Mouse (Mus musculus) kidney, embryonic 16.5 days (tissue): Measurements from ENCODE around the gene Gabrb1. TPM values are rescaled to one million over a fixed set of nuclear protein-coding genes. Genes with fewer than 3 reads are reported as not detected.
A peak's percentile ranks its signal among the peaks of the same experiment; 100 is the strongest.

Experiments used
- ATAC-seq: fragments of 200-750 bp; cut with Nextera tagmentation; 2 replicates; pipeline ENCODE4 v1.8.0; 2017; ENCODE audit warnings: moderate TSS enrichment; ENCODE audit not compliant: low FRiP score, low TSS enrichment
- H3K27ac ChIP-seq: fragments of 300-500 bp; sonication (generic); 2 replicates; pipeline ENCODE4 v1.5.1; 2014; ENCODE audit warnings: low read length
- H3K27me3 ChIP-seq: fragments of 300-500 bp; sonication (generic); 2 replicates; pipeline ENCODE4 v1.6.1; 2014; ENCODE audit warnings: low read length, control low read depth, mixed read lengths; ENCODE audit not compliant: insufficient read depth
- H3K36me3 ChIP-seq: fragments of 300-500 bp; sonication (generic); 2 replicates; pipeline ENCODE4 v1.6.1; 2014; ENCODE audit warnings: low read length, control low read depth, mixed read lengths; ENCODE audit not compliant: insufficient read depth
- H3K4me1 ChIP-seq: fragments of 300-500 bp; sonication (generic); 2 replicates; pipeline ENCODE4 v1.6.1; 2014; ENCODE audit warnings: low read length, control low read depth, mixed read lengths; ENCODE audit not compliant: insufficient read depth
- H3K4me2 ChIP-seq: fragments of 300-500 bp; sonication (generic); replicated peaks from 2 replicates; pipeline ENCODE4 v1.6.1; 2014; ENCODE audit warnings: low read depth, low read length
- H3K4me3 ChIP-seq: fragments of 300-500 bp; sonication (generic); 2 replicates; pipeline ENCODE4 v1.5.1; 2014; ENCODE audit warnings: mild to moderate bottlenecking, low read length
- H3K9ac ChIP-seq: fragments of 300-500 bp; sonication (generic); replicated peaks from 2 replicates; pipeline ENCODE4 v1.6.1; 2014; ENCODE audit warnings: low read length
- H3K9me3 ChIP-seq: fragments of 300-500 bp; sonication (generic); 2 replicates; pipeline ENCODE4 v1.6.1; 2016; ENCODE audit warnings: low read length, control low read depth
- WGBS: fragments of 180-500 bp; shearing (Covaris S2); extraction: QIAGEN DNeasy Blood & Tissue Kit; methylation state at CpG from one replicate; pipeline ENCODE4 v1.1.7; 2014; 5-methylcytosine and 5-hydroxymethylcytosine counted together
- polyA plus RNA-seq: library from polyadenylated mRNA; unstranded; fragments of >200 nt; fragmentation: Nextera tagmentation; extraction: Ambion mirVana; gene quantifications from 2 replicates; pipeline ENCODE4 v1.2.1, GENCODE M21; 2015

Gene Gabrb1
- 0.29 and 0.39 TPM in 2 replicates for polyA plus RNA-seq

DNA sequence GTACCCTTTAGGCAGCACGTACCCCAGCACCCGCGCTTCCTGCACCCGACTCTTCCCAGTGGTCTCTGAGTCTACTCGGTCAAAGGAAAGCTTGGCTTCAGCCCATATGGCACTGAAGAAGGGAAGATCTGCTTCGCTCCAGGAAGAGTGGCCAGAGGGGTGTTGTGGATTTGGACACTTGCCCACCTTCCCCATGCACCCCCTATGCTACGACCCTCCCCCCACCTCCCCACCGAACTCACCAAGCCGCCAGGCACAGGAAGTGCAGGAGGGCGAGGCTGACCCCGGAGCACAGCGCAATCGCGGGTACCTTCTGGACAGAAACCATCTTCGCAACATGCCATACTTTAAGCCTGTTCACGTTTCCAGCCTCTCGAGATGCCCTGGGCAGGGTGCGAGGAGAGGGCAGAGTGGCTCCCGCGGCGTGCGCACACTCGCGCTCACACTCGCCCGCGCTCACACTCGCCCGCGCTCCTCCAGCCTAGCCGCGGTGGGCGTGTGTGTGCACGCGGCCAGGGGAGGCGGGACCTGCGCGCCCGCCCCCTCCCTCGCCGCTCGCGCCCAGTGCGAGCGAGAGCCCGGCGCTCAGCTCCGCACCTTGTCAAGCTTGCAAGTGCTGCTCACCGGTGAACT lies at the start of gene Gabrb1:
TSS of gene Gabrb1 (plus strand) at position 632 of the 633 bp plus-strand sequence.
- Histone ChIP-seq H3K27ac (no peak within 1 kb of the TSS), H3K36me3 (no peaks in the 10 kb centered on the region), H3K27me3 (peaks cover 14% of the 10 kb centered on the region; the same call in 1 of the 2 replicates), H3K4me2 (peak within 1 kb of the TSS; percentile 95), H3K9me3 (no peaks in the 10 kb centered on the region), H3K4me1 (peaks cover 10% of the 10 kb centered on the region), H3K9ac (peak within 1 kb of the TSS; percentile 47), H3K4me3 (peak within 1 kb of the TSS; percentile 63)
- WGBS = under 1% methylated on average over 48 of the region's 49 CpGs
- ATAC-seq = peak; percentile 93

DNA sequence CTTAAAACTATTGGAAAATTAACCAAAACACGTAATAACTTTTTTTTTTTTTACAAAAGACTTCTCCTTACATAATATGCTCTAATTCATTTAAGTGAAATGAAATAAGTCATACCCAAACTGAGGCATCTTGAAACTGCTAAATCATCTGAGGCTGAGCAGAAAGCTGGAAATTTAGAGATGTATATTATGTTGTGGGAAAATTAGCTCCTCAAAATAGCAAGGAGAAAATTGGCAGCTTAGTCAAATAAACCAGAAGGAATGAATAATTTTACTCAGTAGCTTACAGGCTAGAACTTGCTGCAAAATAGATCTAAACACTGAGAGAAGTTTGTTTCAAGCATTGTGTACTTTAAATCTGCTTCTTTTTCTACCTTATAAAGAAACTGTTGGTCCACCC lies 49.2 kb upstream of the Gabrb1 start:
- H3K9ac ChIP-seq = no peak overlapping the region
- no peaks in the 10 kb centered on the region for H3K9me3 ChIP-seq
- H3K36me3 ChIP-seq = no peaks in the 10 kb centered on the region
- no peak overlapping the region for H3K4me3 ChIP-seq
- ATAC-seq = no peak
- WGBS = 83% methylated on average over 1 of the region's 1 CpGs
- no peak overlapping the region for H3K27ac ChIP-seq
- no peak overlapping the region for H3K4me2 ChIP-seq
- H3K4me1 ChIP-seq = peaks cover 3% of the 10 kb centered on the region; the same call in 1 of the 2 replicates
- H3K27me3 ChIP-seq = no peaks in the 10 kb centered on the region

DNA sequence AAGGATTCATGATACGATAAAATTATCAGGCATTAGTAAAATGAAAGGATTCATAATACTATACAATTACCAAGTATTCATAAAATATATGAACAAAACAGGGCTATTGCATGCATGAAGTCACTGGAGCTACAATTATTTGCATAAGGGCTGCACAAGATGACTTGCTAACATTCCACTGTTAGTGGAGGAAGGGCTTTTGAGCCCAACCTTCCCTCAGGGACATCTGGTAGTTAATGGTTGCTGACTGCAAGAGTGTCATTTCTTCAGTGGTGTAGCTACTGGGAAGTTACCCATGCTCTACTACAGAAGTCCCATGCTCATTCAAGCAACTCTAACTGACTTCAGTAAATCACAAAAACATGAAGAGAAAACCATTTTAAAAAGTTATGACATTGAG lies 43.6 kb upstream of the Gabrb1 start:
- 95% methylated on average over 1 of the region's 1 CpGs for WGBS
- H3K4me2 ChIP-seq = no peak overlapping the region
- no peak for ATAC-seq

DNA sequence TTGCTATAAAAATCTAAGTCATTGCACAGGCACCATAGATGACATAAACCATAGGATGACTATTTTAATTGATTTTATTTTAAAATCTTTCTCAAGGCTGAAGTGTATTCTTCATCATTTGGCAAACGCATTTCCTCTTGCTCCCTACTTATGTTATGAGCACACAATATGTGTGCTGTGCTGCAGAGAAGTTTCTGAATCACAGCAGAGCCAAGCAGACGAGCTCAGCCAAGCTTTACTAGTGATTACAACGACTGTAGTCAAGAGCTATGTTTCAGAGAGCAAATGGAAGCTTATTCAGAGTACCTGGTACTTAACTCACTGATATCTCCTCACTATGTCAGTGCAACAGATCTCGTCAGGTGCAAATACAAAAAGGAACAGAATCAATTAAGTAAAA lies 41.2 kb upstream of the Gabrb1 start:
- H3K4me1 ChIP-seq = no peaks in the 10 kb centered on the region
- no peak overlapping the region for H3K4me3 ChIP-seq
- WGBS = 62% methylated on average over 4 of the region's 4 CpGs

More for the DNA sequence above, 43.6 kb upstream of the Gabrb1 start:
- Histone ChIP-seq H3K9me3 (no peaks in the 10 kb centered on the region), H3K4me3 (no peak overlapping the region), H3K9ac (no peak overlapping the region), H3K27me3 (no peaks in the 10 kb centered on the region), H3K4me1 (no peaks in the 10 kb centered on the region), H3K36me3 (no peaks in the 10 kb centered on the region), H3K27ac (no peak overlapping the region)

DNA sequence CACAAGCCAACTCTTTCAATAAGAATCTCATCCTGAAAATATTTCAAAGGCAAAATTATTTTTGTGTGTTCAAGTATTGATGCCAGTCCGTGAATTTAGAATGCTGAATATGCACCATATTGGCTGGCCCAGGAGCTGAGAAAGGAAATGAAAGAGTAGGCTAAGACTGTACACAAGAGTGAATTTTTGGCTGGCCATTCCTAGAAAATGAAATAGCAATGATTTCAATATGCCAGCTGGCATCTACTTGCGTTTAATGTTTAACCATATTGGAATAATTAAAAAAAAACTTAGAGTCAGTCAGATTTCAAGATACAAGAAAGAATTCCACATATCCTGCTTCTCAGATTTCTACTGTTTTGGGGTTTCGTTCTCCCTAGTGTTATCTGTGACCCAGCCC lies 30.1 kb upstream of the Gabrb1 start:
- Histone ChIP-seq H3K27ac (no peak overlapping the region), H3K4me3 (no peak overlapping the region), H3K9ac (no peak overlapping the region), H3K9me3 (no peaks in the 10 kb centered on the region), H3K4me1 (no peaks in the 10 kb centered on the region), H3K36me3 (no peaks in the 10 kb centered on the region), H3K27me3 (no peaks in the 10 kb centered on the region), H3K4me2 (no peak overlapping the region)
- 88% methylated on average over 3 of the region's 3 CpGs for WGBS
- ATAC-seq = no peak

More for the DNA sequence above, 41.2 kb upstream of the Gabrb1 start:
- Histone ChIP-seq H3K9me3 (no peaks in the 10 kb centered on the region), H3K27me3 (no peaks in the 10 kb centered on the region), H3K4me2 (no peak overlapping the region), H3K27ac (no peak overlapping the region), H3K36me3 (no peaks in the 10 kb centered on the region), H3K9ac (no peak overlapping the region)
- no peak for ATAC-seq

DNA sequence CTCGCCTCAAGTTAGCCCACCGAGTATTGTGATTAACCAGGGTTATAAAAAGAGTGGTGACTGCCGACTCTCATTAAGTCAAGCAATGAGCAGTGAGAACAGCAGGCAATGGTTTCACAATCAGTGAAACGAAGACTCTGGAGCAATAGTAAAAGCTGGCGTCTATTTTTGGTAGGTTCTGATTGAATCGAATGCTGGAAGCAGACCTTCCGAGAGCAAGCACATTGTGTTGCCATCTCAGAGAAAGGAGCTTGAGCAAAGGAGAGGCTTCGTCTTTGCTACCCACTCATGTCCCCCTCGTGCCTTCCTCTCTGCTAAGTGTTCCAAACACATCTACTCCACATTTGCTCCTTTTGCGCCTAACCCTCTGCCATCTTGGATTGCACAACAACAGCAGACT lies 18.1 kb upstream of the Gabrb1 start:
- Histone ChIP-seq H3K9me3 (no peaks in the 10 kb centered on the region), H3K4me1 (no peaks in the 10 kb centered on the region), H3K9ac (no peak overlapping the region), H3K4me3 (no peak overlapping the region), H3K27me3 (no peaks in the 10 kb centered on the region), H3K27ac (no peak overlapping the region), H3K4me2 (no peak overlapping the region), H3K36me3 (no peaks in the 10 kb centered on the region)
- no peak for ATAC-seq
- WGBS = 68% methylated on average over 10 of the region's 10 CpGs

DNA sequence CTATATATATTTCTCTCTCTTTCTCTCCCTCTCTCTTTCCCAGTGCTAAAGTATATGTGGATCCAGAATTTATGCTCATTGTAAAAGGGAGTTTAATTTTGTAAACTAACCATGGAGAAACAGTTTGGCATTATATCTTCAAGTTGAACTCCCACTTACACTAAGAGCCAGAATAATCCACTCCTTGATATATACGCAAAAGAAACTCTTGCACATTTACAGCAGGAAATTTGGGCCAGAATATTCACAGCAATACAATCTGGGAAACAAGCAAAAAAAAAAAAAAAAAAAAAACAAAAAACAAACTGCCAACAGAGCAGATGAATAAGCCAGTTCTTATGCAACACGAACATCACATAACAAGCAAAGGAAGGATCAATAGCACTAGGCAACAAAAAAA lies 9.8 kb upstream of the Gabrb1 start:
- H3K36me3 ChIP-seq = no peaks in the 10 kb centered on the region
- H3K4me1 ChIP-seq = no peaks in the 10 kb centered on the region
- no peaks in the 10 kb centered on the region for H3K27me3 ChIP-seq
- 82% methylated on average over 2 of the region's 2 CpGs for WGBS
- H3K27ac ChIP-seq = no peak overlapping the region
- no peaks in the 10 kb centered on the region for H3K9me3 ChIP-seq
- no peak for ATAC-seq
- H3K4me2 ChIP-seq = no peak overlapping the region
- H3K4me3 ChIP-seq = no peak overlapping the region
- no peak overlapping the region for H3K9ac ChIP-seq

DNA sequence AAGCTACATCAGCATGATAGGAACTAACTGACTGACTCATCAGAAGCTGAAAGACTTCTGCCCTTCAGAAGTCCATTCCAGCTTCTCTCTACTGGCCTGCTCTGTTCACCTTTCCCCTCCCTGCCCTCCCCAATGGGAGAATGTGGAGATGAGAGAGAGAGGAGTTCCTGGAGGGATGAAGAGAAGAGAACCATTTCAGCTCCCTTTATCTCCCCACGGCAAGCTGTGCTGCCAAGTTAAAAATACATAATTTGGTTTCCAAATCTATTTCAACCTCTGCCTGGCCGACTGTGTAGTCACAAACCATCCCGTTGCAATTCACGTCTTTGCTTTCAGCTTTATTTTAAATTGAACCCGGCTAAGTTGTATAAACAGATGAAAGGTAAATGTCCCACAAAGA lies 3.9 kb upstream of the Gabrb1 start:
- ATAC-seq = no peak

DNA sequence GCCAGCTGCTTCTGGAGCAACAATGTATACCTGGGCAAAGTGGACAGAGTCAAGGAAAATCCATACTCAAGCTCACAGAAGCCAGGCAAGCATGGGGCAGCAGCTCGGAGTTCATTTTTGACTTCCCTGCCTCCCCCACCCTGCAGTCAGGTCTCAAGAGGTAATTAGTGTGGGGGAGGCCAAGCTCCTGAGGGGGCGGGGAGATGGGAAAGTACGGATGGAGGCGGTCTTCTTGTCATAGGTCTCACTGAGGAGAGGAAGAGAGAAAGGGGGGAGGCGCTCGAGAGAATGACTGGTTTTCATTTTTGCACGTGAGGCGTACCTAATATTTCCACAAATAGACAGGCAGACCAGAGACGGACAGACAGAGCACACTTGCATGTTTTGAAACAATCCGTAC lies 1.1 kb upstream of the Gabrb1 start:
- Histone ChIP-seq H3K4me1 (peaks cover 10% of the 10 kb centered on the region), H3K9ac (no peak overlapping the region), H3K36me3 (no peaks in the 10 kb centered on the region), H3K27me3 (peaks cover 14% of the 10 kb centered on the region; the same call in 1 of the 2 replicates), H3K4me2 (peak overlapping the region; percentile 95), H3K27ac (no peak overlapping the region), H3K9me3 (no peaks in the 10 kb centered on the region), H3K4me3 (peak overlapping the region; percentile 63)
- ATAC-seq = no peak
- 6% methylated on average over 10 of the region's 10 CpGs for WGBS

More for the DNA sequence above, 3.9 kb upstream of the Gabrb1 start:
- H3K4me2 ChIP-seq = no peak overlapping the region
- peaks cover 10% of the 10 kb centered on the region for H3K4me1 ChIP-seq
- no peak overlapping the region for H3K9ac ChIP-seq
- WGBS = 91% methylated on average over 5 of the region's 5 CpGs
- no peaks in the 10 kb centered on the region for H3K9me3 ChIP-seq
- H3K36me3 ChIP-seq = no peaks in the 10 kb centered on the region
- no peak overlapping the region for H3K4me3 ChIP-seq
- peaks cover 14% of the 10 kb centered on the region; the same call in 1 of the 2 replicates for H3K27me3 ChIP-seq
- H3K27ac ChIP-seq = no peak overlapping the region

DNA sequence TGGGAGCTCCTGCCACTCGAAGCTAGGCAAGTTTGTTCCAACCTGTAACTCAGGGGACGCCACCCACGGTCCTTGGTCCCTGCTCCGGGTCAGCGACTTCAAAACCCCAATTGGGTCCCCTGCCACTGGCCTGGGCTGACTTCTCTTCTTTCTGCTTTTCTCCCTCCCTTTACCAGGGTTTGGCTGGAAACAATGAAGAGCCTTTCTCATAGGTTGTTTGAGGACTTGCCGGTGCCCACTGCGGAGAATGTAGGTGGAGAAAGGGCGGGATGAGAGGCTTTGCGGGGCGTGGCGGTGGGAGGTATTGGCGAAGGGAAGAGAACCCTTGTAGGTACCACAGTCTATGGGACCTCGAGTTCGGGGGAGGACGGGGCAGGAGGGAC lies 193 bp downstream of the Gabrb1 start, which contains the start of gene Gabra4:
TSS of gene Gabra4 (minus strand) at position 194 of the 383 bp plus-strand sequence.
- Histone ChIP-seq H3K4me3 (peak within 1 kb of the TSS; percentile 63), H3K27ac (no peak within 1 kb of the TSS), H3K36me3 (no peaks in the 10 kb centered on the region), H3K4me2 (peak within 1 kb of the TSS; percentile 95), H3K27me3 (peaks cover 14% of the 10 kb centered on the region; the same call in 1 of the 2 replicates), H3K9ac (peak within 1 kb of the TSS; percentile 47), H3K4me1 (peaks cover 10% of the 10 kb centered on the region), H3K9me3 (no peaks in the 10 kb centered on the region)
- WGBS = 2% methylated on average over 15 of the region's 15 CpGs
- ATAC-seq = peak; percentile 86
